Mouse (Mus musculus) limb, embryonic 15.5 days (tissue): Measurements from ENCODE around the gene Klhl3. TPM values are rescaled to one million over a fixed set of nuclear protein-coding genes. Genes with fewer than 3 reads are reported as not detected.
A peak's percentile ranks its signal among the peaks of the same experiment; 100 is the strongest.

ENCODE experiments used
- ATAC-seq: fragments of 200-750 bp; cut with Nextera tagmentation; 2 replicates; pipeline ENCODE4 v1.8.0; 2017; ENCODE audit warnings: low read depth, moderate TSS enrichment; ENCODE audit not compliant: insufficient number of reproducible peaks, low FRiP score, low TSS enrichment
- H3K27ac ChIP-seq: fragments of 300-500 bp; sonication (generic); 2 replicates; pipeline ENCODE4 v1.5.1; 2015; ENCODE audit warnings: moderate library complexity, mild to moderate bottlenecking, inconsistent platforms
- H3K27me3 ChIP-seq: fragments of 300-500 bp; sonication (generic); 2 replicates; pipeline ENCODE4 v1.6.1; 2015; ENCODE audit warnings: inconsistent platforms
- H3K36me3 ChIP-seq: fragments of 300-500 bp; sonication (generic); 2 replicates; pipeline ENCODE4 v1.6.1; 2015; ENCODE audit warnings: inconsistent platforms
- H3K4me1 ChIP-seq: fragments of 300-500 bp; sonication (generic); 2 replicates; pipeline ENCODE4 v1.6.1; 2015; ENCODE audit warnings: inconsistent platforms
- H3K4me2 ChIP-seq: fragments of 300-500 bp; sonication (generic); 2 replicates; pipeline ENCODE4 v1.6.1; 2015; ENCODE audit warnings: mild to moderate bottlenecking, inconsistent platforms
- H3K4me3 ChIP-seq: fragments of 300-500 bp; sonication (generic); 2 replicates; pipeline ENCODE4 v1.5.1; 2015; ENCODE audit warnings: mild to moderate bottlenecking, inconsistent platforms
- H3K9ac ChIP-seq: fragments of 300-500 bp; sonication (generic); 2 replicates; pipeline ENCODE4 v1.6.1; 2015; ENCODE audit warnings: inconsistent platforms
- H3K9me3 ChIP-seq: fragments of 300-500 bp; sonication (generic); 2 replicates; pipeline ENCODE4 v1.6.1; 2016; ENCODE audit warnings: inconsistent platforms
- WGBS: fragments of 180-500 bp; shearing (Covaris S2); methylation state at CpG from one replicate; pipeline ENCODE4 v1.1.7; 2015; 5-methylcytosine and 5-hydroxymethylcytosine counted together
- microRNA counts: library from miRNA; unstranded; fragments of <30 nt; microRNA quantifications from one replicate; lab custom pipeline; 2016
- microRNA-seq: library from miRNA; unstranded; fragments of <30 nt; microRNA quantifications from one replicate; pipeline ENCODE4, GENCODE M21; 2016
- polyA plus RNA-seq: library from polyadenylated mRNA; unstranded; fragments of >200 nt; fragmentation: Nextera tagmentation; extraction: Ambion mirVana; gene quantifications from 2 replicates; pipeline ENCODE4 v1.2.1, GENCODE M21; 2015

Klhl3 gene
- polyA plus RNA-seq, 1 experiment from 2014 or later: 2.8 TPM

DNA sequence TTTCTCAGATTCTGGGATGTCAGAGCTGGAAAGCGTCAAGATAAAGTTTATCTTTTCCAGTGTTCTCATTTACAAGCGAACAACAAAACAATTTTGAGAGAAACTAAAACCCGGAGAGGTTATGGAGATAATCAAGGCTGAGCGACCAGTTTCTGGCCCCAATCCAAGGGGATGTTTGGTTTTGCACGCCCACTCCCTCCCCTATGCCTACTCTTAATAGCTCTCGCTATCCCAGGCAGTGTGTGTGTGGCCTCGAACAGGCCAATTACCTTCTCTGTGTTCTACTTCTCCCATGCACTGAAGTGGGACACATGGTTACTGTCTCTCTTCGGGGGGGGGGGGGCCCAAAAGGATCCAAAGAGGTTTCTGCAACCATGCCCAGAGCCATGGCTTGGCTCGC lies 132.7 kb downstream of the Klhl3 start:
- Histone ChIP-seq H3K4me3 (no peak overlapping the region), H3K4me2 (no peak overlapping the region), H3K4me1 (peaks cover 14% of the 10 kb centered on the region), H3K9me3 (no peaks in the 10 kb centered on the region), H3K27ac (no peak overlapping the region), H3K27me3 (no peaks in the 10 kb centered on the region), H3K9ac (no peak overlapping the region), H3K36me3 (no peaks in the 10 kb centered on the region)
- no peak for ATAC-seq
- 33% methylated on average over 9 of the region's 9 CpGs for WGBS

DNA sequence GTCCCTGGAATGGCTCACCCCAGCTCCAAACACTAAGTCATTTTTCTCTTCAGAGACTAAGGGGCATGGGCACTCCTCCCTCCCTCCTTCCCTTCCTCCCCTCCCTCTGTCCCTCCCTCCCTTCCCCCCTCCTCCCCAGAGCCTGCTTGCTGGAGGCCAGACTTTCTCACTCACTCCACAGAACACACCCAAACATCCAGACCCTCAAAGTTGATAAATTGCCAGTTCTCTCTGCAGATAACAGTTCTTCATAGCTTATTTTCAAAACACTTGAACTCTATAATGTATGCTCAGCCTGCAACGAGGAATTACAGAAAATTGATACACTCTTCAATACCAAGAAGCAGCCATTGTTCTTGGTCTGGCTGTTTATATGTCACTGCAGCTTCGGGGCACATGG lies 133.3 kb downstream of the Klhl3 start:
- 38% methylated on average over 2 of the region's 2 CpGs for WGBS
- ATAC-seq: no peak
- Histone ChIP-seq H3K27ac (no peak overlapping the region), H3K4me2 (no peak overlapping the region), H3K9ac (no peak overlapping the region), H3K27me3 (no peaks in the 10 kb centered on the region), H3K4me1 (peaks cover 14% of the 10 kb centered on the region), H3K9me3 (no peaks in the 10 kb centered on the region), H3K36me3 (no peaks in the 10 kb centered on the region), H3K4me3 (no peak overlapping the region)

DNA sequence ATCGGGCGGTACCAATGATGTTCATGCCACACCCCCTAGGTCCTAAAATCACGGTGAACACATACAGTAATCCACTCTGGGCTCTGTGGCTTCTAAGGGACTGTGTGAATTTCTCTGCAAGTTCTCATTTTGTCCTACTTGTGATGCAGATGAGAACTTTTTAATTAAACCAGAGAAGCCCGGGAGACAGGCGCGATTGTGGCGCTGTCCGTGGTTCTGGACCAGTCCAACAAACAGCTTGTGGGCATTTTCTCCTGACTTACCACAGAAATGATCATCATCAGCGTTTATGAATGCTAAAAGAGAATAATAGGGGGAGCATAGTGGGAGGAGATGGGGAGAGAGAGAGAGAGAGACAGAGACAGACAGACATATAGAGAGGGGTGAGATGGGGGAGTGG lies 134.5 kb downstream of the Klhl3 start:
- no peak overlapping the region for H3K4me2 ChIP-seq
- H3K4me3 ChIP-seq: no peak overlapping the region
- 21% methylated on average over 9 of the region's 9 CpGs for WGBS
- ATAC-seq: no peak
- no peaks in the 10 kb centered on the region for H3K9me3 ChIP-seq
- no peaks in the 10 kb centered on the region for H3K36me3 ChIP-seq
- peaks cover 14% of the 10 kb centered on the region for H3K4me1 ChIP-seq
- H3K9ac ChIP-seq: no peak overlapping the region
- no peak overlapping the region for H3K27ac ChIP-seq
- no peaks in the 10 kb centered on the region for H3K27me3 ChIP-seq

DNA sequence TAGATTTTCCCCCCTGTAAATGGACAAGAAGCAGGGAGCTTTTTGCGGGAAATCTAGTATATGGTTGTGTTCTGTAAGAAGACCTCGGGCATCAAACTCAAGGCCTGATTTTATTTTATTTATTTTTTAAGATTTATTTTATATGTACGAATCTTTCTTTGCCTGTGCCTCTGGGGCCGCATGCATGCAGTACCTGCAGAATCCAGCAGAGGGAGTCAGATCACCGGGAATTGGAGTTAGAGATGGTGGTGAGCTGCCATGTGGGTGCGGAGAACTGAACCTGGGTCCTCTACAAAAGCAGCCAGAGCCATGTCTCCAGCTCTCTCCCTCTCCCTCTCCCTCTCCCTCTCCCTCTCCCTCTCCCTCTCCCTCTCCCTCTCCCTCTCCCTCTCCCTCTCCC lies 135.7 kb downstream of the Klhl3 start:
- ATAC-seq: no peak
- no peaks in the 10 kb centered on the region for H3K9me3 ChIP-seq

DNA sequence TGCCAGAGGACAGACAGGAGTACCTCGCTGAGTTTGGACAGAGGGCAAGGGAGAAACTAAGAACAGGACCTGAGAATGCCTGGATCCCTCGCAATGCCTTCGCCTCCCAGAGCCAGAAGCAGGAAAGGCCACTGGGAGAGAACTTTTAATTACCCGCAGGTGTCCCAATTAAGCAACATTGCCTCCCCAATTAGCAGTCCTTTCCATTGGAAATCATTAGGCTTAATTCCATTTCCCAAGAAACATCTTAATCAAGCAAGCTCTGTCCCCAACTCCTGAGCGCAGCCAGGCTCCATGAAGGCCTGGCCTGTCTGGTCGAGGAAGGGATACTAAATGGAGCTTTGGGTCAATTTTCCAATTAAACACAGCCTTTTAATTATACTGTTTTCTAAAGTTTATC lies 147.7 kb downstream of the Klhl3 start:
- 67% methylated on average over 6 of the region's 6 CpGs for WGBS
- Histone ChIP-seq H3K27ac (no peak overlapping the region), H3K9me3 (no peaks in the 10 kb centered on the region)

More for the DNA sequence above, 135.7 kb downstream of the Klhl3 start:
- Histone ChIP-seq H3K4me2 (no peak overlapping the region), H3K4me3 (no peak overlapping the region), H3K4me1 (0 out of 2 replicates have a peak, but pooled peaks cover 6% of the 10 kb centered on the region), H3K9ac (no peak overlapping the region), H3K27me3 (no peaks in the 10 kb centered on the region), H3K27ac (no peak overlapping the region), H3K36me3 (no peaks in the 10 kb centered on the region)
- WGBS: 87% methylated on average over 6 of the region's 6 CpGs

DNA sequence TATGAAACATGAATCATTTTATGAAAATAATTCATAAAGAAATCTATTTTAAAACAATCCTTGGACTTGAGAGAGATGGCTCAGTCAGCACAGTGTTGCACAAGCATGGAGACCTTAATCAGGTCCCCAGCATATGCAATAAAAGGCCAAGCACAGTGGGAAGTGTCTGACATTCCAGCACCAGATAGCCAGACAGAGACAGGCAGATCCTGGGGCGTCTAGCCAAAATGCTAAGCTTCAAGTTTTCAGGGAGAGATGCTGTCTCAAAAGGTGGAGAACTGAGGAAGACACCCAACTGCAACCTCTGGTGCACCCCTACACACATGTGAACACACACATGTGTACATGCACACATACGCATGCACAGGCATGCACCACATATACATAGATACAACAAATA lies 153.1 kb downstream of the Klhl3 start:
- H3K4me1 ChIP-seq: no peaks in the 10 kb centered on the region
- H3K36me3 ChIP-seq: no peaks in the 10 kb centered on the region
- WGBS: 72% methylated on average over 2 of the region's 2 CpGs
- no peak for ATAC-seq
- no peak overlapping the region for H3K4me2 ChIP-seq
- H3K9ac ChIP-seq: no peak overlapping the region
- H3K4me3 ChIP-seq: no peak overlapping the region
- H3K9me3 ChIP-seq: no peaks in the 10 kb centered on the region
- H3K27ac ChIP-seq: no peak overlapping the region
- H3K27me3 ChIP-seq: no peaks in the 10 kb centered on the region

More for the DNA sequence above, 147.7 kb downstream of the Klhl3 start:
- Histone ChIP-seq H3K4me1 (no peaks in the 10 kb centered on the region), H3K36me3 (no peaks in the 10 kb centered on the region), H3K4me2 (no peak overlapping the region), H3K4me3 (no peak overlapping the region), H3K9ac (no peak overlapping the region), H3K27me3 (no peaks in the 10 kb centered on the region)
- no peak for ATAC-seq

DNA sequence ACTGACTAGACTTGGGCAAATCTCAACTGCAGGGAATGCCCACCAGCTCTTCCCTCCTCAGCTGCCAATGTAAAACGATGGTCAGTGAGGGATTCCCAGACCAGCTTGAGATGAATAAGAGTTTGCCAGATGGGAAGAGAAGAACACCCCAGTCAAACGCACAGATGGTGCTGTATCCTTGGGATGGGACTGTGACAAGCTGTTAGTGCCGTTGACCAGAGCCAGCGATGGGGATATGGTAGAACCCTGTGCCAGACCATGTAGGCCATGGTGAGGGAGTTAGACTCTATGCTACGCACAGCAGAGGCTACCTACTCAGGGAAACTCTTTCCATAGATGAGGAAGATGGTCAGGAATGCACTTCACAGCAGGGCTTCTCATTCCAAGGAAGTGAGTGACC lies 153.6 kb downstream of the Klhl3 start:
- Histone ChIP-seq H3K4me1 (no peaks in the 10 kb centered on the region), H3K27ac (no peak overlapping the region), H3K4me2 (no peak overlapping the region), H3K9ac (no peak overlapping the region), H3K27me3 (no peaks in the 10 kb centered on the region), H3K9me3 (no peaks in the 10 kb centered on the region), H3K36me3 (no peaks in the 10 kb centered on the region), H3K4me3 (no peak overlapping the region)
- 90% methylated on average over 5 of the region's 5 CpGs for WGBS
- no peak for ATAC-seq

MicroRNA genes within 50 kb of the gene (microRNA counts, 519-probe panel; counts per million panel counts)
- microRNA mmu-miR-874 (lab: Ali Mortazavi, UCI): not detected

Small RNAs within 50 kb of the gene (microRNA-seq; reads per million reads assigned to microRNA genes)
- 121 reads per million, percentile 53 among the genes with 10 or more reads in this experiment for gene Mir874

Other genes with a start within 250 kb of the Klhl3 start
- gene Spock1, start 205.3 kb downstream of the Klhl3 start, polyA plus RNA-seq: 2.7 and 3.3 TPM in 2 replicates
- gene Hnrnpa0, start 15.0 kb upstream of the Klhl3 start, polyA plus RNA-seq: 27.8 and 31.7 TPM in 2 replicates
- 29.3 and 33.0 TPM in 2 replicates for gene Idnk, start 44.1 kb upstream of the Klhl3 start, polyA plus RNA-seq
- 98.8 and 108 TPM in 2 replicates for gene Ubqln1, start 102.1 kb upstream of the Klhl3 start, polyA plus RNA-seq
- 23.8 and 26.4 TPM in 2 replicates for gene Gkap1, start 162.1 kb upstream of the Klhl3 start, polyA plus RNA-seq
- 0.43 and 0.45 TPM in 2 replicates for gene Kif27, start 245.5 kb upstream of the Klhl3 start, polyA plus RNA-seq